Mouse (Mus musculus): Measurements from ENCODE around the gene Lrch1.

DNA sequence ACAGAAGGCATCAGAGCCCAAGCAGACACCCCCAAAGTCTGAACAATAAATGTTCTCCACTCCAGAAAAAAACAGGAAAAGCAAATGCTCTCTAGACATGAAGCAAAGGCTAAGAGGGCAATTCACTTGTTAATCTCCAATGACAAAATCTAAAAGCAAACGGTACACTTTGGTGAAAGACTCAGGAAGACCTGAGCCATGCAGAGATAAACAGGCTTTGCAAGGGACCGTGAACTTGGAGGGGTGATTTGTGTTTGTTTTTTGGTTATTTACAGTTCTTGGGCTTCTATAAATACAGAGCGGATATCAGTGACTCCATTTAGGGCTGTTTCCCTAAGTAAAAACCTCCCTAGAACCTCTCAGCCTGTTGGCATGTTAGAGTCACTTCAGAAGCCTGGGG, 81.9 kb downstream of the Lrch1 start:
- no peak for TF ChIP-seq CTCF (IDR thresholded peaks at IDR 0.05)
- no peak for TF ChIP-seq EP300 (IDR thresholded peaks at IDR 0.05)

Data from lung, postnatal 0 days (tissue).